Mouse (Mus musculus) embryonic fibroblast, embryonic 13.5 days (primary cell): ENCODE measurements around the gene Tnfaip2. TPM values are rescaled to one million over a fixed set of nuclear protein-coding genes. Genes with fewer than 3 reads are reported as not detected.

Experiments
- H3K27ac ChIP-seq: 2 replicates; pipeline ENCODE4 v1.5.1; 2012; ENCODE audit warnings: low read length, control low read depth, inconsistent platforms; ENCODE audit not compliant: insufficient read depth
- H3K4me1 ChIP-seq: 2 replicates; pipeline ENCODE4 v1.6.1; 2011; ENCODE audit warnings: low read length; ENCODE audit not compliant: control insufficient read depth, insufficient read depth
- H3K4me3 ChIP-seq: 2 replicates; pipeline ENCODE4 v1.5.1; 2011; ENCODE audit warnings: mild to moderate bottlenecking, control low read depth, low read length; ENCODE audit not compliant: insufficient read depth
- CTCF ChIP-seq: IDR thresholded peaks from 2 replicates; pipeline ENCODE4 v1.5.1; 2011; ENCODE audit warnings: mild to moderate bottlenecking, control low read depth, low read length, moderate library complexity, borderline replicate concordance; ENCODE audit not compliant: insufficient read depth
- POLR2A ChIP-seq: IDR thresholded peaks from 2 replicates; pipeline ENCODE4 v1.6.1; 2011; ENCODE audit warnings: low read depth, mild to moderate bottlenecking, control low read depth, low read length, moderate library complexity
- polyA plus RNA-seq: library from polyadenylated mRNA; stranded (reverse); fragments of >200 nt; gene quantifications from 2 replicates; pipeline ENCODE4 v1.2.4, GENCODE M21; 2011; ENCODE audit warnings: low read depth; ENCODE audit not compliant: missing spikeins, insufficient read length

The Tnfaip2 gene
- polyA plus RNA-seq, 1 experiment = 46.5 TPM

- Histone ChIP-seq H3K4me3 (no peak overlapping the region), H3K27ac (no peak overlapping the region), H3K4me1 (peaks cover 47% of the 10 kb centered on the region)
- no peak for TF ChIP-seq POLR2A
- TF ChIP-seq CTCF = no peak
Observed at GRCm38 (mm10) chr12:111451561-111451960, 9.3 kb downstream of the Tnfaip2 start.

GRCm38 (mm10) chr12:111454021-111454420, 11.8 kb downstream of the Tnfaip2 start:
- Histone ChIP-seq H3K4me3 (no peak overlapping the region), H3K27ac (no peak overlapping the region), H3K4me1 (peaks cover 32% of the 10 kb centered on the region)
- TF ChIP-seq POLR2A = no peak
- no peak for TF ChIP-seq CTCF

- TF ChIP-seq CTCF (no peak), POLR2A (no peak)
- H3K4me1 ChIP-seq = peaks cover 27% of the 10 kb centered on the region
- no peak overlapping the region for H3K4me3 ChIP-seq
- peak overlapping the region; percentile 77 for H3K27ac ChIP-seq
Observed at GRCm38 (mm10) chr12:111454543-111455280, 12.4 kb downstream of the Tnfaip2 start.

- Histone ChIP-seq H3K27ac (peak overlapping the region; percentile 77), H3K4me1 (peaks cover 21% of the 10 kb centered on the region), H3K4me3 (no peak overlapping the region)
- TF ChIP-seq CTCF (no peak), POLR2A (0 out of 2 replicates have a peak, but pooled peaks have one; percentile 6)
Observed at GRCm38 (mm10) chr12:111455311-111455846, 13.1 kb downstream of the Tnfaip2 start.

GRCm38 (mm10) chr12:111455860-111456259, 13.6 kb downstream of the Tnfaip2 start:
- peak overlapping the region; percentile 67 for H3K27ac ChIP-seq
- peaks cover 16% of the 10 kb centered on the region for H3K4me1 ChIP-seq
- TF ChIP-seq CTCF = no peak
- no peak overlapping the region for H3K4me3 ChIP-seq

GRCm38 (mm10) chr12:111457742-111458141, 15.5 kb downstream of the Tnfaip2 start:
- TF ChIP-seq POLR2A (no peak), CTCF (no peak)
- no peak overlapping the region for H3K4me3 ChIP-seq
- no peak overlapping the region for H3K27ac ChIP-seq
- peaks cover 24% of the 10 kb centered on the region for H3K4me1 ChIP-seq

- Histone ChIP-seq H3K27ac (no peak overlapping the region), H3K4me1 (peaks cover 12% of the 10 kb centered on the region), H3K4me3 (no peak overlapping the region)
- TF ChIP-seq CTCF (no peak), POLR2A (no peak)
Observed at GRCm38 (mm10) chr12:111463570-111463969, 21.3 kb downstream of the Tnfaip2 start.

- Histone ChIP-seq H3K27ac (no peak overlapping the region), H3K4me1 (peaks cover 14% of the 10 kb centered on the region), H3K4me3 (no peak overlapping the region)
- TF ChIP-seq POLR2A (no peak), CTCF (no peak)
Observed at GRCm38 (mm10) chr12:111466369-111466768, 24.1 kb downstream of the Tnfaip2 start.

- Histone ChIP-seq H3K27ac (no peak overlapping the region), H3K4me1 (peaks cover 10% of the 10 kb centered on the region), H3K4me3 (no peak overlapping the region)
- TF ChIP-seq POLR2A (no peak), CTCF (no peak)
Observed at GRCm38 (mm10) chr12:111468206-111468605, 25.9 kb downstream of the Tnfaip2 start.

- Histone ChIP-seq H3K4me3 (no peak overlapping the region), H3K27ac (no peak overlapping the region), H3K4me1 (peaks cover 9% of the 10 kb centered on the region)
- TF ChIP-seq POLR2A (no peak), CTCF (peak; percentile 74)
Observed at GRCm38 (mm10) chr12:111469507-111469906, 27.2 kb downstream of the Tnfaip2 start.

- Histone ChIP-seq H3K27ac (no peak overlapping the region), H3K4me3 (no peak overlapping the region), H3K4me1 (peaks cover 9% of the 10 kb centered on the region)
- no peak for TF ChIP-seq POLR2A
- no peak for TF ChIP-seq CTCF
Observed at GRCm38 (mm10) chr12:111471119-111471518, 28.9 kb downstream of the Tnfaip2 start.
